Mouse (Mus musculus) stomach, postnatal 0 days (tissue): ENCODE measurements around the gene Nrip1. TPM values are rescaled to one million over a fixed set of nuclear protein-coding genes. Genes with fewer than 3 reads are reported as not detected.

Experiments used
- ATAC-seq: fragments of 200-750 bp; cut with Nextera tagmentation; 2 replicates; pipeline ENCODE4 v1.8.0; 2017; ENCODE audit not compliant: low FRiP score, low TSS enrichment
- DNase-seq: peaks from one replicate; pipeline ENCODE4 v3.0.0-alpha.2; 2016; ENCODE audit warnings: low spot score
- H3K27ac ChIP-seq: fragments of 300-500 bp; sonication (generic); replicated peaks from 2 replicates; pipeline ENCODE4 v1.5.1; 2014; ENCODE audit warnings: mild to moderate bottlenecking, control low read depth
- H3K27me3 ChIP-seq: fragments of 300-500 bp; sonication (generic); 2 replicates; pipeline ENCODE4 v1.6.1; 2014; ENCODE audit warnings: low read length; ENCODE audit not compliant: control insufficient read depth, insufficient read depth
- H3K36me3 ChIP-seq: fragments of 300-500 bp; sonication (generic); 2 replicates; pipeline ENCODE4 v1.6.1; 2014; ENCODE audit warnings: low read length, mixed read lengths; ENCODE audit not compliant: control insufficient read depth, insufficient read depth
- H3K4me1 ChIP-seq: fragments of 300-500 bp; sonication (generic); replicated peaks from 2 replicates; pipeline ENCODE4 v1.6.1; 2014; ENCODE audit warnings: antibody characterized with exemption; ENCODE audit not compliant: control insufficient read depth, insufficient read depth
- H3K4me2 ChIP-seq: fragments of 300-500 bp; sonication (generic); replicated peaks from 2 replicates; pipeline ENCODE4 v1.6.1; 2014; ENCODE audit warnings: low read depth, mild to moderate bottlenecking, control low read depth, moderate library complexity
- H3K4me3 ChIP-seq: fragments of 300-500 bp; sonication (generic); 2 replicates; pipeline ENCODE4 v1.5.1; 2014; ENCODE audit warnings: low read depth, low read length, control low read depth
- H3K9ac ChIP-seq: fragments of 300-500 bp; sonication (generic); 2 replicates; pipeline ENCODE4 v1.6.1; 2014; ENCODE audit warnings: mild to moderate bottlenecking, low read length, control low read depth, mixed read lengths
- H3K9me3 ChIP-seq: fragments of 300-500 bp; sonication (generic); 2 replicates; pipeline ENCODE4 v1.6.1; 2016; ENCODE audit warnings: low read length; ENCODE audit not compliant: control insufficient read depth
- CTCF ChIP-seq: IDR thresholded peaks from 2 replicates; pipeline ENCODE4 v1.5.1; 2016; ENCODE audit warnings: antibody characterized with exemption, low read depth, mild to moderate bottlenecking, moderate library complexity
- EP300 ChIP-seq: optimal IDR thresholded peaks from 2 replicates; pipeline ENCODE3; 2016; ENCODE audit warnings: antibody characterized with exemption
- WGBS: fragments of 180-500 bp; shearing (Covaris S2); extraction: QIAGEN DNeasy Blood & Tissue Kit; methylation state at CpG from one replicate; pipeline ENCODE4 v1.1.7; 2014; 5-methylcytosine and 5-hydroxymethylcytosine counted together
- polyA plus RNA-seq: library from polyadenylated mRNA; unstranded; fragments of >200 nt; fragmentation: Nextera tagmentation; extraction: Ambion mirVana; gene quantifications from 2 replicates; pipeline ENCODE4 v1.2.1, GENCODE M21; 2015

Gene Nrip1
- polyA plus RNA-seq, 1 experiment from 2014 or later, result 13.0 TPM

DNA sequence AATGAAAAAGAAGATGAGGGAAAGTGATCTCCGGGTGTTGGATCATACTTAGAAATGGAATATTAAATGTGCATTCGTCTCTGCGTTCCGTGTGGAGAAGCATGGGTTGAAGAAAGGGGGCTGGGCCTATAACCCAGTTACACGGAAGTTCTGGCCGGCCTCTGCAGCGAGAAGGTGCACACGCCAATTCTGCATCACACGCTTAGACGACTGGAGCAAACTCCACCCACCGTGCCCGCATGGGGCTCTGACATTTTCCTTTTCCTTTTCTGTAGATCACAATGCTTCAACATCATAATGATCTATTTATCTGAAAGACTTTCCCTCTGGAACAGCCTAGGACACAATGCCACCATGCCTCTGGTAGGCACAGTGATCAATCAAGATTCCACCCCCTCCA, 16.5 kb downstream of the Nrip1 start:
- H3K4me2 ChIP-seq, result no peak overlapping the region
- 87% methylated on average over 12 of the region's 12 CpGs for WGBS
- ATAC-seq, result no peak

DNA sequence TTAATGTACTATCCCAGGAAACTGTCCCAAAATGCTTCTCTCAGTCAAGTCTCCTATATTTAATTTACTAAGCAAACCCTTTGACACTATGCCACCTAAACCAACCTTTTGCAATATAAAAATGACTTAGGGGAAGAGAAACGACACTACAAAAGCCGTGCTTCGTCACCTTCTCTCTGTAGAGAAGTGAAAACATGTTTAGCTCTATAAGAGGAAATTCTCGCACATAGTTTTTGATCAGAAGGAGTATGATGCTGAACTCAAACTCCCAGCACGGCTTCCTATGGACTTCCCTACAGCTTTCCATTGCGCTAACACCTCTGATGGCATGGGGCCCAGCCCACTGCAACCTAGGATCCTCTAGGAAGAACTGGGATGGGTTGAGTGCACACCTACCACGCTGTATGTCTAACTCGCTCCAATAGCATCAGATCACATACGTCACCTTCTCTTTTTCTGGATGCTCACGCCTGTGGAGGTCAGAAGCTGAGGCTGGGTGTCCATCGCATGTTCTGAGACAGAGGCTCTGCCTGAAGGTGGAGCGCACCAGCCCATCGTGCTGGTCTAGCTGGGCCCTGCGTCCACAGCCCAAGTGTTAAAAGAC, 17.6 kb downstream of the Nrip1 start:
- DNase-seq (no peak), ATAC-seq (no peak)
- no peak overlapping the region for H3K4me3 ChIP-seq
- no peak overlapping the region for H3K9ac ChIP-seq
- H3K4me1 ChIP-seq, result no peaks in the 10 kb centered on the region
- no peak for TF ChIP-seq EP300
- TF ChIP-seq CTCF, result no peak
- WGBS, result 90% methylated on average over 14 of the region's 14 CpGs
- no peak overlapping the region for H3K27ac ChIP-seq
- H3K9me3 ChIP-seq, result no peaks in the 10 kb centered on the region
- H3K36me3 ChIP-seq, result no peaks in the 10 kb centered on the region
- H3K4me2 ChIP-seq, result no peak overlapping the region
- H3K27me3 ChIP-seq, result no peaks in the 10 kb centered on the region

More for the DNA sequence above, 16.5 kb downstream of the Nrip1 start:
- Histone ChIP-seq H3K9ac (no peak overlapping the region), H3K27me3 (no peaks in the 10 kb centered on the region), H3K4me1 (no peaks in the 10 kb centered on the region), H3K27ac (no peak overlapping the region), H3K9me3 (no peaks in the 10 kb centered on the region), H3K36me3 (no peaks in the 10 kb centered on the region), H3K4me3 (no peak overlapping the region)
- TF ChIP-seq CTCF (no peak), EP300 (no peak)
- DNase-seq, result no peak

DNA sequence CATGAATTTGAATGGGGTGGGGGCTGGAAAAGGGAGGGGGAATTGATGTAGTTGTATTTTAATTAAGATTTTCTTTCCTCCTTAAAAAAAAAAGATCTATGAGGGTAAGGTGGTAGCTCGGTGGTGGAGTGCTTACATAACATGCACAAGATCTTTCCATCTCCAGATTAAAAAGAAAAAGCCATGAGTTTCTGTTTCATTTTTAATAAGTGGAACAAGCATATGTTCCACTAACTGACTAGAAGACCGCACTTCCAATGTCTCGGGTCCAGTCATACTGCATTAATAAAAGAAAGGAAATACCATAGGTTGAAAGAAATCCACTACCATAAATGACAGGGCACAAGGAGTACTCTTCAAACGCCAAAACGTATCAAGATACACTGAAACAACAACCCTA, 18.4 kb downstream of the Nrip1 start:
- Histone ChIP-seq H3K27me3 (no peaks in the 10 kb centered on the region), H3K9me3 (no peaks in the 10 kb centered on the region), H3K4me2 (no peak overlapping the region), H3K4me1 (no peaks in the 10 kb centered on the region), H3K36me3 (no peaks in the 10 kb centered on the region), H3K4me3 (no peak overlapping the region), H3K27ac (no peak overlapping the region), H3K9ac (no peak overlapping the region)
- TF ChIP-seq CTCF (no peak), EP300 (no peak)
- ATAC-seq (no peak), DNase-seq (no peak)
- 82% methylated on average over 5 of the region's 5 CpGs for WGBS

DNA sequence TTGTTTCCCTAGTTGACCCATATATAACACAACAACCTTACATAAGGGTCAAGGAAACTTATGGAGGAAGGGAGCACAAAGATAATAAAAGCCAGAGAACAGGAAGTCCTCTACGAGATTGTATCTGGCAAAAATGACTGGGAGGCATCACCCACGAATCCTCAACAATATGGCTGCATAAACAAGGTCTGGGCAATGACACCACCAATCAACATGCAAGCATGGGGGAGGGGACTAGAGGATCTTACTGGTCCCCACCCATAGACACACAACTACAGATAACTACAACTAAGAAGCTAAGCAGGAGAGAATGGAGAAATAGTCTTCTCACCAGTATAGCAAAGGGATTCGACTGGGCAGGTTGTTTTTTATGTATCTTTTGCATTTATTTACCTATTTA, 18.8 kb downstream of the Nrip1 start:
- no peak for DNase-seq
- H3K9me3 ChIP-seq, result no peaks in the 10 kb centered on the region
- 0 out of 2 replicates have a peak, but pooled peaks cover under 1% of the 10 kb centered on the region for H3K36me3 ChIP-seq
- no peak for ATAC-seq
- no peak overlapping the region for H3K27ac ChIP-seq
- H3K9ac ChIP-seq, result no peak overlapping the region
- H3K27me3 ChIP-seq, result no peaks in the 10 kb centered on the region
- TF ChIP-seq CTCF (no peak), EP300 (no peak)
- no peaks in the 10 kb centered on the region for H3K4me1 ChIP-seq
- no peak overlapping the region for H3K4me2 ChIP-seq
- WGBS, result 60% methylated on average over 3 of the region's 3 CpGs
- no peak overlapping the region for H3K4me3 ChIP-seq

DNA sequence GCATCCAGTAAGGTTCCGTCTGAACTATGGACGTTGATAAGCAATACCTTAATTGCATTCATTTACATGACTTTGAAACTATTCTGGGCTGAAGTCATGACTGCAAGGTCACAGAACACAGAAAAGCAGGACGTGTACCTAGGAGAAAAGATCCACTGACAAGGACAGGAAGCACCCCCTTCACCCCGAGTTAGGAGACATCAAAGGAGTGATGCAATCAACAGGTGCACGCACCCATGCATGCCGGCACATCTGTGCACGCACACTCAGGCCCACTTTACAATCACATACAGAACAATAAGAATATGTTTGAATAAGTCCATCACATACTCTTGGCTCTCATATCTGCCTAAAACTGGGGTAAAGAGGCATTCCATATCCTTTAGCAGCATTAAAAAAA, 19.3 kb downstream of the Nrip1 start:
- H3K4me3 ChIP-seq, result no peak overlapping the region
- H3K36me3 ChIP-seq, result 0 out of 2 replicates have a peak, but pooled peaks cover 3% of the 10 kb centered on the region
- no peak overlapping the region for H3K27ac ChIP-seq
- no peaks in the 10 kb centered on the region for H3K9me3 ChIP-seq
- no peak overlapping the region for H3K9ac ChIP-seq
- H3K4me2 ChIP-seq, result no peak overlapping the region
- ATAC-seq (no peak), DNase-seq (no peak)
- WGBS, result 68% methylated on average over 7 of the region's 7 CpGs
- H3K27me3 ChIP-seq, result no peaks in the 10 kb centered on the region
- no peaks in the 10 kb centered on the region for H3K4me1 ChIP-seq
- TF ChIP-seq CTCF, result no peak
- no peak for TF ChIP-seq EP300

DNA sequence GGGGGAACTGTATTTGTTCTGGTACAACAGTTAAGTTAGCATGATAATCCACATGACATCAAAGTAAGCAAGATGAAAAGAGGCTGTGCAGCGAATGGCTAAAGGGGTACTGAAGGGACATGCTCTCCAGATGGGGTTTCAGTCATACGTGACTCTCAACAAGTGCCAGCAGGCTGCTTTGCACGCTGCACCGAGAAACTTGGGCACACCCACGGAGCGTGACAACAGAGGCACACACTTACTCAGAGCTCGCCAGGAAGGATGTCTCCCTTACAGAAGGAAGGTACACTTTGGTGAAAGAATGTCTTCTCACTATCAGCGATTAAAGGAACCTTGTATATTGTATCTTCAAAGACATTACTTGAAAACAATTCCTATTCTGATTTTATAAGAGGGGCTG, 22.7 kb downstream of the Nrip1 start:
- ATAC-seq (no peak), DNase-seq (no peak)
- Histone ChIP-seq H3K4me3 (no peak overlapping the region), H3K4me1 (no peaks in the 10 kb centered on the region), H3K36me3 (peaks cover 5% of the 10 kb centered on the region), H3K4me2 (no peak overlapping the region), H3K27me3 (no peaks in the 10 kb centered on the region), H3K9ac (no peak overlapping the region), H3K9me3 (no peaks in the 10 kb centered on the region), H3K27ac (no peak overlapping the region)
- no peak for TF ChIP-seq EP300
- no peak for TF ChIP-seq CTCF
- 78% methylated on average over 8 of the region's 8 CpGs for WGBS
